Mouse (Mus musculus) MEL (cell line): ENCODE results near the gene Gpn3. TPM values are rescaled to one million over a fixed set of nuclear protein-coding genes. Genes with fewer than 3 reads are reported as not detected.

Source experiments
- DNase-seq: peaks from one replicate; pipeline ENCODE4 v3.0.0; 2011; ENCODE audit warnings: low read depth, low spot score
- H3K27ac ChIP-seq: 2 replicates; pipeline ENCODE4 v1.5.1; 2012; ENCODE audit warnings: low read depth, mild to moderate bottlenecking, control low read depth, low read length, moderate library complexity; ENCODE audit not compliant: control insufficient read depth
- H3K27me3 ChIP-seq, 2 experiments: fragments of 150-350 bp in 1 of 2; sonication (generic) in 1 of 2; 2 replicates each; pipeline ENCODE4 v1.6.1; 2012; ENCODE audit warnings: low read length in 2 of 2, mild to moderate bottlenecking in 2 of 2, improper control_type of control experiment in 1 of 2, moderate library complexity in 1 of 2; ENCODE audit not compliant: insufficient read depth in 2 of 2, control insufficient read depth in 1 of 2
- H3K36me3 ChIP-seq, 2 experiments: 2 replicates each; pipeline ENCODE4 v1.6.1; 2012 to 2014; ENCODE audit warnings: low read length in 2 of 2, improper control_type of control experiment in 1 of 2, inconsistent platforms in 1 of 2, mild to moderate bottlenecking in 1 of 2; ENCODE audit not compliant: insufficient read depth in 2 of 2, control insufficient read depth in 1 of 2
- H3K4me1 ChIP-seq, 2 experiments: fragments of 150-350 bp in 1 of 2; sonication (generic) in 1 of 2; 2 replicates each; pipeline ENCODE4 v1.6.1; 2012; ENCODE audit warnings: low read length in 2 of 2, improper control_type of control experiment in 1 of 2, mild to moderate bottlenecking in 1 of 2; ENCODE audit not compliant: insufficient read depth in 2 of 2, control insufficient read depth in 1 of 2
- H3K4me3 ChIP-seq, 2 experiments: fragments of 150-350 bp in 1 of 2; sonication (generic) in 1 of 2; 2 replicates each; pipeline ENCODE4 v1.5.1; 2012; ENCODE audit warnings: low read depth in 2 of 2, low read length in 2 of 2, mild to moderate bottlenecking in 2 of 2, moderate library complexity in 2 of 2, control low read depth in 1 of 2, improper control_type of control experiment in 1 of 2; ENCODE audit not compliant: control insufficient read depth in 1 of 2, insufficient read depth in 1 of 2
- H3K79me2 ChIP-seq: 2 replicates; pipeline ENCODE4 v1.6.1; 2012; ENCODE audit warnings: mild to moderate bottlenecking, low read length, moderate library complexity; ENCODE audit not compliant: control insufficient read depth, poor library complexity, insufficient read depth
- H3K9ac ChIP-seq: 2 replicates; pipeline ENCODE4 v1.6.1; 2012; ENCODE audit warnings: low read depth, mild to moderate bottlenecking, control low read depth, low read length, moderate library complexity; ENCODE audit not compliant: control insufficient read depth, poor library complexity, severe bottlenecking
- H3K9me3 ChIP-seq: fragments of 150-350 bp; sonication (generic); replicated peaks from 2 replicates; pipeline ENCODE4 v1.6.1; 2012; ENCODE audit warnings: mild to moderate bottlenecking, low read length, improper control_type of control experiment, moderate library complexity; ENCODE audit not compliant: insufficient read depth
- CHD1 ChIP-seq: IDR thresholded peaks from 2 replicates; pipeline ENCODE4 v1.6.1; 2012; ENCODE audit warnings: low read depth, mild to moderate bottlenecking, inconsistent platforms, low read length, improper control_type of control experiment
- CTCF ChIP-seq, 3 experiments: IDR thresholded peaks in 2 of 3; conservative IDR thresholded peaks in 1 of 3; 2 replicates each; pipeline ENCODE4 v1.5.1; 2011 to 2012; ENCODE audit warnings: low read length in 3 of 3, low read depth in 2 of 3, mild to moderate bottlenecking in 2 of 3, improper control_type of control experiment in 1 of 3, inconsistent platforms in 1 of 3, mixed read lengths in 1 of 3, moderate library complexity in 1 of 3; ENCODE audit not compliant: control insufficient read depth in 1 of 3, insufficient read depth in 1 of 3, poor library complexity in 1 of 3, severe bottlenecking in 1 of 3
- E2F4 ChIP-seq: IDR thresholded peaks from 2 replicates; pipeline ENCODE4 v1.6.1; 2011; ENCODE audit warnings: low read depth, low read length, improper control_type of control experiment, borderline replicate concordance
- GABPA ChIP-seq: IDR thresholded peaks from 2 replicates; pipeline ENCODE4 v1.6.1; 2012; ENCODE audit warnings: low read depth, mild to moderate bottlenecking, inconsistent platforms, low read length, improper control_type of control experiment, moderate library complexity
- HCFC1 ChIP-seq: IDR thresholded peaks from 2 replicates; pipeline ENCODE4 v1.6.1; 2012; ENCODE audit warnings: low read depth, mild to moderate bottlenecking, inconsistent platforms, low read length, improper control_type of control experiment, moderate library complexity
- JUND ChIP-seq: IDR thresholded peaks from 2 replicates; pipeline ENCODE4 v1.6.1; 2011; ENCODE audit warnings: low read depth, mild to moderate bottlenecking, improper control_type of control experiment, low read length
- KAT2A ChIP-seq: conservative IDR thresholded peaks from 2 replicates; pipeline ENCODE4 v1.6.1; 2012; ENCODE audit warnings: low read depth, low read length, improper control_type of control experiment, inconsistent platforms
- MAFK ChIP-seq: IDR thresholded peaks from 2 replicates; pipeline ENCODE4 v1.6.1; 2011; ENCODE audit warnings: low read depth, mild to moderate bottlenecking, low read length, improper control_type of control experiment, borderline replicate concordance
- MEF2A ChIP-seq: IDR thresholded peaks from 2 replicates; pipeline ENCODE4 v1.6.1; 2014; ENCODE audit warnings: low read depth, mild to moderate bottlenecking, inconsistent platforms, low read length, improper control_type of control experiment; ENCODE audit not compliant: poor library complexity, insufficient replicate concordance, severe bottlenecking; ENCODE audit errors: extremely low read depth
- MXI1 ChIP-seq: IDR thresholded peaks from 2 replicates; pipeline ENCODE4 v1.6.1; 2011; ENCODE audit warnings: mild to moderate bottlenecking, low read depth, low read length, improper control_type of control experiment
- MYC ChIP-seq: IDR thresholded peaks from 2 replicates; pipeline ENCODE4 v1.6.1; 2011; ENCODE audit warnings: low read depth, mild to moderate bottlenecking, low read length, improper control_type of control experiment, moderate library complexity
- NELFE ChIP-seq: IDR thresholded peaks from 2 replicates; pipeline ENCODE4 v1.6.1; 2011; ENCODE audit warnings: low read depth, low read length, improper control_type of control experiment
- POLR2AphosphoS2 ChIP-seq: IDR thresholded peaks from 2 replicates; pipeline ENCODE4 v1.6.1; 2011; ENCODE audit warnings: low read length, improper control_type of control experiment
- POLR2AphosphoS5 ChIP-seq: IDR thresholded peaks from 2 replicates; pipeline ENCODE4 v1.6.1; 2012; ENCODE audit warnings: low read depth, borderline replicate concordance, mild to moderate bottlenecking, inconsistent platforms, low read length, moderate library complexity, mixed read lengths
- RCOR1 ChIP-seq: IDR thresholded peaks from 2 replicates; pipeline ENCODE4 v1.6.1; 2012; ENCODE audit warnings: low read depth, mild to moderate bottlenecking, inconsistent platforms, low read length, improper control_type of control experiment
- SIN3A ChIP-seq: IDR thresholded peaks from 2 replicates; pipeline ENCODE4 v1.6.1; 2012; ENCODE audit warnings: low read length, improper control_type of control experiment, inconsistent platforms
- SMC3 ChIP-seq: IDR thresholded peaks from 2 replicates; pipeline ENCODE4 v1.6.1; 2011; ENCODE audit warnings: low read depth, low read length, improper control_type of control experiment
- TCF12 ChIP-seq: IDR thresholded peaks from 2 replicates; pipeline ENCODE4 v1.6.1; 2014; ENCODE audit warnings: low read depth, mild to moderate bottlenecking, inconsistent platforms, low read length, improper control_type of control experiment, moderate library complexity
- UBTF ChIP-seq: IDR thresholded peaks from 2 replicates; pipeline ENCODE4 v1.6.1; 2012; ENCODE audit warnings: low read depth, mild to moderate bottlenecking, inconsistent platforms, low read length, improper control_type of control experiment, moderate library complexity, borderline replicate concordance; ENCODE audit not compliant: insufficient read depth
- ZC3H11A ChIP-seq: IDR thresholded peaks from 2 replicates; pipeline ENCODE4 v1.6.1; 2012; ENCODE audit warnings: low read depth, mild to moderate bottlenecking, inconsistent platforms, low read length, improper control_type of control experiment
- ZKSCAN1 ChIP-seq: IDR thresholded peaks from 2 replicates; pipeline ENCODE4 v1.6.1; 2012; ENCODE audit warnings: low read depth, mild to moderate bottlenecking, inconsistent platforms, low read length, improper control_type of control experiment, moderate library complexity
- ZMIZ1 ChIP-seq: IDR thresholded peaks from 2 replicates; pipeline ENCODE4 v1.6.1; 2012; ENCODE audit warnings: low read depth, mild to moderate bottlenecking, inconsistent platforms, low read length, improper control_type of control experiment, moderate library complexity
- ZNF384 ChIP-seq: IDR thresholded peaks from 2 replicates; pipeline ENCODE4 v1.6.1; 2012; ENCODE audit warnings: low read depth, mild to moderate bottlenecking, inconsistent platforms, low read length, improper control_type of control experiment
- polyA plus RNA-seq, 2 experiments: library from polyadenylated mRNA; stranded (reverse) in 1 of 2; unstranded in 1 of 2; fragments of >175 nt in 1 of 2; fragments of >200 nt in 1 of 2; gene quantifications; 2 replicates each; pipeline versions ENCODE4 v1.2.1 to v1.2.4; 2012; ENCODE audit warnings: low replicate concordance in 2 of 2, low read depth in 1 of 2; ENCODE audit not compliant: insufficient read length in 2 of 2, insufficient read depth in 1 of 2, missing spikeins in 1 of 2
- total RNA-seq: library from RNA; depleted of rRNA; stranded (reverse); fragments of 300-350 nt; gene quantifications from 2 replicates; pipeline ENCODE4 v1.2.3, GENCODE M21; 2012

The Gpn3 gene
- total and polyA plus RNA-seq, 3 experiments, result 85.6 to 89.9 TPM; not detected in 1

- Histone ChIP-seq H3K36me3 (peaks cover 0 to 20% of the 10 kb centered on the region in 2 experiments; a peak in 2 of 4 replicates), H3K4me3 (no peak overlapping the region), H3K27me3 (no peaks in the 10 kb centered on the region), H3K9me3 (no peaks in the 10 kb centered on the region), H3K79me2 (peaks cover 7% of the 10 kb centered on the region), H3K4me1 (no peaks in the 10 kb centered on the region), H3K9ac (no peak overlapping the region), H3K27ac (no peak overlapping the region)
- DNase-seq, result no peak
- TF ChIP-seq ZMIZ1, result no peak
- no peak for TF ChIP-seq MYC
- TF ChIP-seq TCF12, result no peak
- TF ChIP-seq RCOR1, result no peak
- no peak for TF ChIP-seq JUND
- TF ChIP-seq MAFK, result no peak
- no peak for TF ChIP-seq SIN3A
- no peak for TF ChIP-seq ZC3H11A
Measured at GRCm38 (mm10) chr5:122402772-122403171, 31.1 kb downstream of the Gpn3 start.

GRCm38 (mm10) chr5:122403362-122403761 lies 31.7 kb downstream of the Gpn3 start:
- Histone ChIP-seq H3K36me3 (peaks cover under 1 to 18% of the 10 kb centered on the region in 2 experiments; a peak in 2 of 4 replicates), H3K27ac (no peak overlapping the region), H3K9me3 (no peaks in the 10 kb centered on the region), H3K4me3 (no peak overlapping the region), H3K4me1 (no peaks in the 10 kb centered on the region), H3K79me2 (peaks cover 4% of the 10 kb centered on the region), H3K27me3 (no peaks in the 10 kb centered on the region), H3K9ac (no peak overlapping the region)
- no peak for TF ChIP-seq POLR2AphosphoS2
- TF ChIP-seq GABPA, result no peak
- no peak for TF ChIP-seq TCF12
- no peak for TF ChIP-seq UBTF
- TF ChIP-seq HCFC1, result no peak
- no peak for TF ChIP-seq MYC
- no peak for TF ChIP-seq ZKSCAN1
- no peak for TF ChIP-seq POLR2AphosphoS5
- TF ChIP-seq SMC3, result no peak
- TF ChIP-seq MXI1, result no peak
- no peak for TF ChIP-seq ZNF384
- TF ChIP-seq CHD1, result no peak
- TF ChIP-seq SIN3A, result no peak
- no peak for TF ChIP-seq NELFE
- TF ChIP-seq KAT2A, result no peak
- TF ChIP-seq E2F4, result no peak
- TF ChIP-seq RCOR1, result no peak
- TF ChIP-seq MEF2A, result no peak
- TF ChIP-seq CTCF (IDR thresholded peaks at IDR 0.05 in 2 of 3, conservative IDR thresholded peaks at IDR 0.05 in 1 of 3; ENCODE audit: control insufficient read depth in 1 of 3, insufficient read depth in 1 of 3, low read depth in 2 of 3, low read length in 3 of 3, poor library complexity in 1 of 3, severe bottlenecking in 1 of 3), result no peak
- TF ChIP-seq JUND, result no peak
- DNase-seq, result no peak
